Mouse (Mus musculus): ENCODE results near the gene Dph1. TPM values are rescaled to one million over a fixed set of nuclear protein-coding genes. Genes with fewer than 3 reads are reported as not detected.

Dph1 gene
- polyA plus RNA-seq, 1 experiment from 2014 or later: 26.3 TPM

GRCm38 (mm10) chr11:75198792-75199191 is 7.8 kb upstream of the Dph1 start:
- Histone ChIP-seq H3K4me1 (replicated peaks; ENCODE audit: insufficient read depth, low read length) (peaks cover 14% of the 10 kb centered on the region; the same call in 1 of the 2 replicates), H3K9ac (ENCODE audit: low read depth, low read length) (no peak overlapping the region), H3K4me2 (ENCODE audit: low read length) (no peak overlapping the region), H3K36me3 (ENCODE audit: insufficient read depth, low read length) (no peaks in the 10 kb centered on the region), H3K9me3 (replicated peaks; ENCODE audit: low read length) (no peaks in the 10 kb centered on the region), H3K27me3 (ENCODE audit: insufficient read depth, low read length) (peaks cover 23% of the 10 kb centered on the region), H3K4me3 (replicated peaks; ENCODE audit: low read depth, low read length) (no peak overlapping the region), H3K27ac (no peak overlapping the region)
- ATAC-seq (replicated peaks; ENCODE audit: low FRiP score, low read depth) (no peak), DNase-seq (ENCODE audit: low spot score) (no peak)
- WGBS: 64% methylated on average over 4 of the region's 4 CpGs
- no peak for TF ChIP-seq CTCF (IDR thresholded peaks at IDR 0.05; ENCODE audit: low read depth)

- DNase-seq (ENCODE audit: low spot score): no peak
- Histone ChIP-seq H3K9ac (ENCODE audit: low read depth, low read length) (no peak overlapping the region), H3K27me3 (ENCODE audit: insufficient read depth, low read length) (peaks cover 24% of the 10 kb centered on the region), H3K4me1 (replicated peaks; ENCODE audit: insufficient read depth, low read length) (peaks cover 16% of the 10 kb centered on the region; the same call in 1 of the 2 replicates), H3K36me3 (ENCODE audit: insufficient read depth, low read length) (no peaks in the 10 kb centered on the region), H3K4me2 (ENCODE audit: low read length) (no peak overlapping the region), H3K27ac (no peak overlapping the region), H3K4me3 (replicated peaks; ENCODE audit: low read depth, low read length) (no peak overlapping the region), H3K9me3 (replicated peaks; ENCODE audit: low read length) (no peaks in the 10 kb centered on the region)
- 49% methylated on average over 7 of the region's 7 CpGs for WGBS
- no peak for ATAC-seq (replicated peaks; ENCODE audit: low FRiP score, low read depth)
- no peak for TF ChIP-seq CTCF (IDR thresholded peaks at IDR 0.05; ENCODE audit: low read depth)
These were observed 6.9 kb upstream of the Dph1 start for GRCm38 (mm10) chr11:75197956-75198355.

DNA sequence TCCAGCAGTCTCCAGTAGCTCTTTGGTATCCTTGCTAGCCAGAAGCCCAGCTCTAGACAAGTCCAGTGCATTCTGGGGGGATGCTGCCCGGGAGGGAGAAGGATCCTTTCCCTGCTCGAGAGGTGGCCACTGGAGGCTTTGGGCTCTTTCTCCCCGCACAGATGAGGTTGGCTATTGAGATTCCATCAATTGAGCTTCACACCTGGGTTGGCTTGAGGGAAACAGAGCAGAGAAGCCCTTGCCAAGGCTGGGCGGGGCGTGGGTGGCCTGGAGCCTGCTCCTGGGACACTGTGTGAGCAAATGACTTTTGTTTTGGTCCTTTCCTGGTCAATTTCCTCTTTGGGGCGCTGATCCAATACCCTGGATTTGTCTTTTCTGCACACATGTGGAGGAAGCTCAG is 5.1 kb upstream of the Dph1 start:
- Histone ChIP-seq H3K27ac (no peak overlapping the region), H3K4me2 (ENCODE audit: low read length) (no peak overlapping the region), H3K4me1 (replicated peaks; ENCODE audit: insufficient read depth, low read length) (peaks cover 16% of the 10 kb centered on the region; the same call in 1 of the 2 replicates), H3K27me3 (ENCODE audit: insufficient read depth, low read length) (peaks cover 24% of the 10 kb centered on the region), H3K4me3 (replicated peaks; ENCODE audit: low read depth, low read length) (no peak overlapping the region), H3K9ac (ENCODE audit: low read depth, low read length) (no peak overlapping the region), H3K9me3 (replicated peaks; ENCODE audit: low read length) (no peaks in the 10 kb centered on the region), H3K36me3 (ENCODE audit: insufficient read depth, low read length) (no peaks in the 10 kb centered on the region)
- DNase-seq (ENCODE audit: low spot score) (no peak), ATAC-seq (replicated peaks; ENCODE audit: low FRiP score, low read depth) (no peak)
- 58% methylated on average over 6 of the region's 6 CpGs for WGBS
- no peak for TF ChIP-seq CTCF (IDR thresholded peaks at IDR 0.05; ENCODE audit: low read depth)

- H3K4me3 ChIP-seq (replicated peaks; ENCODE audit: low read depth, low read length): peak overlapping the region; percentile 55
These were observed 3.9 kb upstream of the Dph1 start for GRCm38 (mm10) chr11:75194850-75195461.

GRCm38 (mm10) chr11:75194121-75194849 is 3.2 kb upstream of the Dph1 start:
- Histone ChIP-seq H3K36me3 (ENCODE audit: insufficient read depth, low read length) (no peaks in the 10 kb centered on the region), H3K4me1 (replicated peaks; ENCODE audit: insufficient read depth, low read length) (peaks cover 21% of the 10 kb centered on the region; the same call in 1 of the 2 replicates), H3K27ac (no peak overlapping the region), H3K4me3 (replicated peaks; ENCODE audit: low read depth, low read length) (peak overlapping the region; percentile 55), H3K4me2 (ENCODE audit: low read length) (peak overlapping the region; percentile 92), H3K9ac (ENCODE audit: low read depth, low read length) (peak overlapping the region; percentile 50; the same call in 1 of the 2 replicates), H3K27me3 (ENCODE audit: insufficient read depth, low read length) (peaks cover 24% of the 10 kb centered on the region), H3K9me3 (replicated peaks; ENCODE audit: low read length) (no peaks in the 10 kb centered on the region)
- under 1% methylated on average over 52 of the region's 52 CpGs for WGBS
- no peak for TF ChIP-seq CTCF (IDR thresholded peaks at IDR 0.05; ENCODE audit: low read depth)
- peak; percentile 28 for DNase-seq (ENCODE audit: low spot score)
- no peak for ATAC-seq (replicated peaks; ENCODE audit: low FRiP score, low read depth)

More at GRCm38 (mm10) chr11:75194850-75195461, 3.9 kb upstream of the Dph1 start:
- H3K4me1 ChIP-seq (replicated peaks; ENCODE audit: insufficient read depth, low read length): peaks cover 16% of the 10 kb centered on the region; the same call in 1 of the 2 replicates
- H3K9ac ChIP-seq (ENCODE audit: low read depth, low read length): 0 out of 2 replicates have a peak overlapping the region, but pooled peaks have one; percentile 50
- peak; percentile 40 for TF ChIP-seq CTCF (IDR thresholded peaks at IDR 0.05; ENCODE audit: low read depth)
- H3K4me2 ChIP-seq (ENCODE audit: low read length): peak overlapping the region; percentile 92
- WGBS: 2% methylated on average over 39 of the region's 39 CpGs
- no peak overlapping the region for H3K27ac ChIP-seq
- DNase-seq (ENCODE audit: low spot score) (peak; percentile 44), ATAC-seq (replicated peaks; ENCODE audit: low FRiP score, low read depth) (peak; percentile 22; the same call in 1 of the 2 replicates)
- H3K27me3 ChIP-seq (ENCODE audit: insufficient read depth, low read length): peaks cover 24% of the 10 kb centered on the region
- no peaks in the 10 kb centered on the region for H3K9me3 ChIP-seq (replicated peaks; ENCODE audit: low read length)
- no peaks in the 10 kb centered on the region for H3K36me3 ChIP-seq (ENCODE audit: insufficient read depth, low read length)

DNA sequence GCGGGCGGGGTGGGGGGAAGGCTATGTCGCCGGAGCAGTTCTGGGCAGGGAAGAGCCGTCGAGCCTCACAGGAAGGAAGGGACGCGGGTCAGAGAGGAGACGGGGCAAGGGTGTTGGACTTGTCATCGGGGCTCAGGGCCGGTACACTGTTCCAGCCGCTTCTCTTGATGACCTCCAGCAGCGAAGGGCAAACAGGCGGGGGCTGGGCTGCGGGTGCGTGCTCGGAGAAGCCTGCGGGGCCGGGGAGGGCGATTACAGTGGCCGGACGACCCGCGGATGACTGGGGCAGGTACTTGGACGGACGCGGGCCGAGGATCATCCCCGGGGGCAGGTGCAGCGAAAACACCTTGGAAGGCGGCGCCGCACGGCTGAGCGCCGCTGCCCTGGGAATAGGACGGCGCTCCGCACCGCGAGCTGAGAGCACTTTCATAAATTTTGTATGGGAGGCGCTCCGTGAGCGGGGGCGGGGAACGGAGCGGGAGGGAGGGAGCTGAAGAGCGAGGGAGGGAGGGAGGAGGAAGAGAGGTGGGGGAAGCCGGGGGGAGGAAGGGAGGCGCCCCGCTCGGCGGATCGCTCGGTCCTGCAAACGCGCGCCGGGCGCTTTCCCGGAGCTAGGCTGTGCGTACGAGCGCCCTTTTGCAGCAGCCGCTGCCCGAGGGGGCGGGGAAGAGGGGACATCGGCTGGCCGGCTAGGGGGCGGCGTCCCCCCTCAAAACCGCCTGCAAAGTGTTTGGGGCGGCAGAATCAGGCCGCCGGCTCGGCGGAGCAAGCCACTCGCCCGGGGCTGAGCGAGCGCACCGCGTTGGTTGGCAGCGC is 2.4 kb upstream of the Dph1 start, which contains the start of gene Rtn4rl1:
Gene Rtn4rl1 (plus strand): TSS at position 528 of the 816 bp plus-strand sequence.
- peak within 1 kb of the TSS; percentile 50; the same call in 1 of the 2 replicates for H3K9ac ChIP-seq (ENCODE audit: low read depth, low read length)
- no peaks in the 10 kb centered on the region for H3K9me3 ChIP-seq (replicated peaks; ENCODE audit: low read length)
- peaks cover 24% of the 10 kb centered on the region for H3K27me3 ChIP-seq (ENCODE audit: insufficient read depth, low read length)
- ATAC-seq (replicated peaks; ENCODE audit: low FRiP score, low read depth) (no peak; the same call in 1 of the 2 replicates), DNase-seq (ENCODE audit: low spot score) (peak; percentile 56)
- H3K4me3 ChIP-seq (replicated peaks; ENCODE audit: low read depth, low read length): peak within 1 kb of the TSS; percentile 55
- peaks cover 23% of the 10 kb centered on the region; the same call in 1 of the 2 replicates for H3K4me1 ChIP-seq (replicated peaks; ENCODE audit: insufficient read depth, low read length)
- H3K4me2 ChIP-seq (ENCODE audit: low read length): peak within 1 kb of the TSS; percentile 92
- H3K27ac ChIP-seq: no peak within 1 kb of the TSS
- 0 out of 2 replicates have a peak, but pooled peaks have one; percentile 3 for TF ChIP-seq CTCF (IDR thresholded peaks at IDR 0.05; ENCODE audit: low read depth)
- H3K36me3 ChIP-seq (ENCODE audit: insufficient read depth, low read length): no peaks in the 10 kb centered on the region
- WGBS: under 1% methylated on average over 67 of the region's 84 CpGs

Measured in kidney, postnatal 0 days (tissue).